Mouse (Mus musculus) monocyte, adult 5-6 weeks (primary cell): ENCODE measurements around the gene Zfp597. TPM values are rescaled to one million over a fixed set of nuclear protein-coding genes. Genes with fewer than 3 reads are reported as not detected.
"Not testable (repeated sequence)": the region's sequence is repeated elsewhere in the genome, so short reads cannot be mapped to it uniquely, and the experiment has no call there.

ENCODE experiments used
- ATAC-seq: fragments of 153-309, 156-312 bp; replicated peaks from 2 replicates; pipeline ENCODE4 v1.8.0; 2017; ENCODE audit warnings: mild to moderate bottlenecking; ENCODE audit not compliant: low TSS enrichment, insufficient number of reproducible peaks, severe bottlenecking, poor library complexity, low FRiP score
- total RNA-seq: library from RNA; stranded (forward); fragments of 200-1000, 200-491, 200-594 nt; gene quantifications from 3 replicates; pipeline ENCODE4 v1.2.3, GENCODE M21; 2017

The Zfp597 gene
- total RNA-seq, 1 experiment from 2014 or later, result 23.7 TPM

DNA sequence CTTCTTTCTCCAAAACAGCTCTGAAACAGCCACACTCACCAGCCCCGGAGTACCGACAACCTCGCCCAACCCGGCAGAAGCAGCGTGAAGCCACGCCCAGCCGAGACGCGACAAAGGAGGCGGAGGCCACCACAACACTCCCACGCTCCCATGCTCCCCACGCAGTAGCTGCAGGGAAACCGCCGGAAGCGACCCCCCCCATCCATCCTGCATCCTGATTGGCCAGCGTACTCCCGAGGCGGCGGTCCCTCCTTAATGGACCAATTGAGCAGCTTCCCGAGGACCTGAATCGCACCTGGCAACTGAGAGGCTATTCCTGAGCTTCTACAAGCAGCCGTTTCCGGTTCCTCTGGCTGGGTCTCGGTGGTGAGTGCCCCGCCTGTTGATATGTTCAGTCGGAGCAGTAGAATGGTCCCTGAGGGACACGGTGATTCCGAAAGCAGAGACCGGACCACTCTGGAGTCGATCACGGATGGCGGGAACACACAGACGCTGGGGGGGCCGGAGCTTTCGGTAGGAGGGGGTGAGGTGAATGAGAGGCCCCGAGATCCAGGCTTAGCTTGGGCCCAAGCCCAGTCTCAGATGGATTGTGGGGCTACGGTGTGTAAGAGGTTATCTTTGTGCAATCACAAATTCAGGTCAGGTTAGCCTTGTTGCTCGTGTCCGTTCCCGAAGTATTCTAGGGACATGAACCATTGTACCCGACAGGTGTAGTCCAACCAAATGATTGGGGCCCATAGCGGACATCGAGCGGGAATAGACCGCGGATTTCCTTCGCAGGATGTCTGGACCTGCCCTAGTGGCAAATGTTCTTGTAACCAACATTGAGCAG lies 11.9 kb downstream of the Zfp597 start, which contains the start of gene Naa60:
TSS of gene Naa60 (plus strand) at position 160 of the 832 bp plus-strand sequence.
- peak; percentile 88 for ATAC-seq

DNA sequence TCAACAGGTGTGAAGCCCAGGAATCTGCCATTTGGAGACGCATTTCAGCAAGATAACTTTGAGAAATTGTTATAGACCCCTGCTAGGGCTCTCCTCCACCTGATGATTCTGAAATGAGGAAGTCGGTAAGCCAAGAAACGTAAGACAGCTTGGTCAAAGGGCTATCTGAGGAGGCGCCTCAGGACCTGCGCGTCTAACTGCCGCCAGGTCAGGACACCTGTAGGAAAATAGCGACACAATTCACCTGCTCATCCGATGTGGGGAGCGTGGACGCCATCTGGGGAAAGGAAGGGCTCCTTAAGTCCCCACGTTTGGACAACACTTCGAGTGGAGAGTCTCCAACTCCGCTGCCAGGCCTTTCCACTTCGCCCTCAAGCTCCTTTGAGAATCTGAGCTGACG lies 12.5 kb downstream of the Zfp597 start:
- ATAC-seq, result 0 out of 2 replicates have a peak, but pooled peaks have one; percentile 14

GRCm38 (mm10) chr16:3859254-3859653 lies 25.1 kb downstream of the Zfp597 start:
- ATAC-seq, result no peak

DNA sequence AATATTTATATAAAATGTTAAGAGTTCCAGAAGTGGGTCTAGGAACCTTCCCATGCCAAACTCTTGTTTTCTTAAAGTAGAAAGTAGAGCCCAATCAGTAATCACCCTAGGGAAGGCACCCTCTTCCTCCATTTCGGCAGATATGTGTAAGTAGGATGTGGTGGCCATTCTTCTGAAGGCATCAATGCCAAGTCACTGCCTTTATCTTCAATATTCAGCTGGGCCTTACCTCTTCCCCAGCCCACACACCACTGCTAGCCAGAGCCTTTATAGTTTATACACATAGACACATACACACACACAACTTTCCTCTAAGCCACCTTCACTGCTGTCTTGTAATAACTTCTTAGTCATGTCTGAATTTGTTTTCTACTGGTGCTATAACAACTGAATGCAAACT lies 28.6 kb downstream of the Zfp597 start:
- ATAC-seq, result no peak

DNA sequence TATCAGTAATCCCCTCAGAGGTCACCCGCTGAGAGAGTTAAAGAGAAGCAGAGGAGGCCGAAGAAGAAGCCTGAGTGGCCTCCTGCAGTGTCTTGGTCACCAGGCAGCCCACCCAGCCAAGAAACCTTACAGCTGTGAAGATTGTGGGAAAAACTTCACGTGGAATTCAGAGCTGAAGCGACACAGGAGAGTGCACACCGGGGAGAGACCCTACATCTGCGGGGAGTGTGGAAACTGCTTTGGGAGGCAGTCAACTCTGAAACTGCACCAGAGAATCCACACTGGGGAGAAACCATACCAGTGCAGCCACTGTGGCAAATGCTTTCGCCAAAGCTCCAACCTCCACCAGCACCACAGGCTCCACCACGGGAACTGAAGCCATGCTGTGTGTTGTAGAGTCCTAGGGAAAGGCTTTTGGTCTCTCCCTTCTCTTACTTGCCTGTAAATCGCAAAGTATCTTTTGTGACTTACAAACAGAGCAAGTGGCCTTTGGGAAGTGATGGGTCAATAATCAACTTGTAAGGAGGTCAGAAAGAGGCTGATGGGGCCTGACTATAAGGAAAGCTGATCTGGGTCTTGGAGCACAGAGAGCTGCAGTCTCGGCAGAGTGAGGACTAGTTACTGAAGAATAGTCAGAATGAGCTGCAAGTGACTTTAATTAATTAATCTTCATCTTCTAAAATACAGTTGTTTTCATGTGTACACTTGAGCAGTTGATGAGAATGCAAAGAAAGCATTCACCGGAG lies 29.8 kb downstream of the Zfp597 start:
- no peak for ATAC-seq

GRCm38 (mm10) chr16:3852586-3852985 lies 31.8 kb downstream of the Zfp597 start:
- no peak for ATAC-seq

GRCm38 (mm10) chr16:3851301-3851700 lies 33.1 kb downstream of the Zfp597 start:
- not testable (repeated sequence) for ATAC-seq

- no peak for ATAC-seq
Measured at GRCm38 (mm10) chr16:3848416-3848815, 35.9 kb downstream of the Zfp597 start.

DNA sequence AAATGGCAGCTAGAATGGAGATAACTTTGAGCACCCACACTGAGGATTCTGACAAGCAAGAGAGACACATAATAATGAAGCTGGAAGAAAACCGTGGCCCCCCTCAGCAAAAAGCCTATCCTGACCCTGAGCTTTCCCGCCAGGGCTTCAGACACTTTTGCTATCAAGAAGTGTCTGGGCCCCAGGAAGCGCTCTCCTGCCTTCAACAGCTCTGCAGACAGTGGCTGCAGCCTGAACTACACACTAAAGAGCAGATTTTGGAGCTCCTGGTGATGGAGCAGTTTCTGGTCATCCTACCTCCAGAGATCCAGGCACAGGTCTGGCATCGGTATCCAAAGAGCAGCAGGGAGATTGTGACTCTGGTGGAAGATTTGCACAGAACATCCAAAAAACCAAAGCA lies 36.5 kb downstream of the Zfp597 start:
- no peak for ATAC-seq

GRCm38 (mm10) chr16:3846711-3847518 lies 37.4 kb downstream of the Zfp597 start, which contains the start of gene Zfp174:
Zfp174 (plus strand) TSS chr16:3847268.
- peak; percentile 100 for ATAC-seq

DNA sequence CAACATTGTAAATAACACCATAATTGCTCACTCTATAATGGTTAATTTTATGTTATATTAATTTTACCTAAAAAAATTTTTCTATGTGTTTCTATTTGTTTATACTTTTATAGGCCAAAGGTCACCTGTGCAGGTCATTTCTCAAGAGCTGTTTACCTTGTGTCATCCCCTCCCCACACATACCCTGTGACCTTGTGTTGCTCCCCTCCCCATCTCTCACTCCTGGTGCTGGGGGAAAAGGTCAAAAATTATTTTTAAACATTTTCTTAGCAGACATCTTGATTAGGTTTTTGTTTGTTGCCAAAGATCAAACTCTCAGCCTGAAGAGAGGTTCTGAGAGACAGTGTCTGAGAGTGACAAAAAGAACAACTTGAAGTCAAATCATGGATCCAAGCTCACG lies 40.6 kb downstream of the Zfp597 start:
- no peak for ATAC-seq

DNA sequence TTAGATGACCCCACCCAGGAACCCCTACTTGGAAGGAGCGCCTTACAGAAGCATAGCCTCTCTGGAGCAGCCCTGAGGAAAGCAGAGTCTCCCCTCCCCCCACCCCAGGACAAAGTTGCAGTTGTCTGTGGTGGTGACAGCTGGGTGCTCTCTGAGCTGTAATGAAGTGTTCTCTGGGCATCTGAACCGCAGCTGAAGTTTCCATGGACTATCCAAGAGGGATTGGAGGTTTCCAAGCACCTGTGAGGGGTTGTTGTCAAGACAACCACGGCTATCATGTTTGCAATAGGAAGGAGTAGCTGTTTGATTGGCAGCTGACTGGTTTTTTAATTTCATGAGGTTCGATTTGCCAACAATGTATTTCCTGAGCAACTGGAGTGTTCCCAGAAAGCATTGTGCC lies 41.4 kb downstream of the Zfp597 start:
- no peak for ATAC-seq

- no peak for ATAC-seq
Measured at GRCm38 (mm10) chr16:3839157-3839885, 45.0 kb downstream of the Zfp597 start.

GRCm38 (mm10) chr16:3835461-3835860 lies 48.9 kb downstream of the Zfp597 start:
- no peak for ATAC-seq

DNA sequence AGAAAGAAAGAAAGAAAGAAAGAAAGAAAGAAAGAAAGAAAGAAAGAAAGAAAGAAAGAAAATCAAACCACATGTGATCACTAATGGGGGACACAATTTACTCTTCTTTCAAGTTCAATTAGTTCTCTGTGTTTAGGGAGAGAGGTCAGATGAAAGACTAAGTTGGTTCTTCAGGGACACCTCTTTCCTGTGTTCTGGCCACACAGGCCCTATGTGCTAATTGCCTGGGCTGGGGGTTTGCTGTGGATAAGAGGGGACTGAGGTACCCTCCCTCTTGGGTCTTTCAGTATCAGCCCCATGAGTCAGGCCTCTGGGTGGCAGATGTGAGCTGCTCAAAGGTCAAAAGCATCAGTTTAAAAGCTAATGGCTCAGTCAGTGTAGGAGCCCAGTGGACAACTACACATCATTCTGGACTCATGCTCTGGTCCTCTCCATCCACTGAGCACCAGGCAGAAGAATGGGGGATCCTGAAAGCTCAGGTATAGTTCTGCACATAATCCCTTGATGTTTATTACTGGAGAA lies 53.7 kb downstream of the Zfp597 start, which contains the start of gene Olfr15:
TSS of gene Olfr15 (plus strand) at position 291 of the 522 bp plus-strand sequence.
- no peak for ATAC-seq

GRCm38 (mm10) chr16:3829727-3830126 lies 54.6 kb downstream of the Zfp597 start:
- ATAC-seq, result no peak

DNA sequence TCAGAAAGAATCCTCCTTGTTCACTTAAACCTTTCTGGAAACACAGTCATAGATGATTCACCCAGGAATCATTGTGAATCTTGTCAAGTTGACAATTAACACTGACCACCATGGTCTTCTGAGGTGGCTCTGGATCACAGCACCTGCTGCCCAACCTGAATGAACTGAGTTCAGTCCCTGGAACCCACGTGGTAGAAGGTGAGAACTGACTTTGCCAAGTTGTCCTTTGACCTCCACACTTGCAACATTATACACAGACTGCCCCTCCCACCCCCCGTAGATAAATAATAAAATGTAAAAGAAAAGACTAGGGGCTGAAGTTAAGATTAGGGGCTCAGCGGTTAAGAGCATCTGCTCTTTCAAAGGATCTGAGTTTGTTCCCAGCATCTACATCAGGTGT lies 56.3 kb downstream of the Zfp597 start:
- no peak for ATAC-seq

DNA sequence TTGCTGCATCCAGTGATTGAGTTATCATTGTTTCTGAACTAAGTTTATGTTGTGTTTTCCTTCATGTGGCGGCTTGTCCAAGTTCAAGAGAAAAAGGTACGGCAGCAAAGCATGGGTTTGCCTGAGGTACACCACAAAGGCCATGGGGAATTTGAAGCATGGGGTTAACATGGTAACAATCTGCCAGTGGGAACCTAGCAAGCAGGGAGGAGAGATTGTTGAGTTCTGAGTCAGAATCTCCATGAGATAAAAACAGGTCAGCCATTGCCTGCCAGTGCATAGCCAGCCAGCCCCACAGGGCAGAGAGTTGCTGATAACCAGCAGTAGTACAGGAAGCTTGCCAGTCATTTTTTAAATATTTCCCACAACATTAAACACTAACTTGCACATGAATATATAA lies 64.2 kb downstream of the Zfp597 start:
- ATAC-seq, result no peak
